Mouse (Mus musculus) natural killer cell, adult 2 months (primary cell): ENCODE measurements around the gene Bcl3.

Experiments
- DNase-seq, 2 experiments: peaks; one replicate each; pipeline ENCODE4 v3.0.0; 2022; ENCODE audit warnings: low spot score in 2 of 2

Gene Bcl3

DNA sequence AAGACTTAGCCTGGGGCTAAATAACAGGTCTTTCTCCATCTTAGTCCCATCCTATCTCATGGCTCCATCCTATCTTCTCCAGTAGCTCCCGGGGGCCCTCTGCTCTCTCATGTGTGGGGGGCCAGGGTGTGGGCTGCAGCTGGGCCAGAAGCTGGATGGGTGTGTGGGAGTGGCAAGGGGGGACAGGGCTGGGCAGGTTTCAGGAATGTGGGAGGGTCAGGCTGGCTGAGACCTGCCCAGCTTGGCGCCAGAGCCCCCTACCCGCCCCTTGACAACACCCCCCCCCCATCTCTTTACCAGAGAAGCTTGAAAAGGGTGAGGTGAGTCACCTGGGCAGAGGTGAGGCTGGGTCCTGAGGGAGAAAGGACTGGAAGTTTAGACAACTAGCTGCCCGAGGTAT is 53.6 kb downstream of the Bcl3 start:
- no peak for DNase-seq

DNA sequence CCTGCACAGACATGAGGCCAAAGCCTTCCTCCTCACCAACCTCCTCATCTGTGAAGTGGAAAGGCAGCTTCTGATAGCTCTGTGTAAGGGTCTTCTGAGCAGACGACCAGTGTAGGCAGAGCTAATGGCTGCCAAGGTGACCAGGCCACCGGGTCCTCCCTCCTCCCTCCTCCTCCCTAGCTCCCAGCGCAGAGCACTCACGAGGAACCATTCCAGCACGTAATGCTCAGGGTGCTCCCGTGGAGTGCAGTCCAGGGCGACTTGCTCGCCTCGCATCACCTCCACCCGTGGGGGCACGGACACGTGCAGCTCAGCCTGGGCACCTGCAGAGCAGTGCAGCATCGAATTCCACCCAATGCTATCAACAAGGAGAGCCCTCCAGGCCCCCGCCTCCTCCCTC is 54.3 kb downstream of the Bcl3 start:
- no peak for DNase-seq

DNA sequence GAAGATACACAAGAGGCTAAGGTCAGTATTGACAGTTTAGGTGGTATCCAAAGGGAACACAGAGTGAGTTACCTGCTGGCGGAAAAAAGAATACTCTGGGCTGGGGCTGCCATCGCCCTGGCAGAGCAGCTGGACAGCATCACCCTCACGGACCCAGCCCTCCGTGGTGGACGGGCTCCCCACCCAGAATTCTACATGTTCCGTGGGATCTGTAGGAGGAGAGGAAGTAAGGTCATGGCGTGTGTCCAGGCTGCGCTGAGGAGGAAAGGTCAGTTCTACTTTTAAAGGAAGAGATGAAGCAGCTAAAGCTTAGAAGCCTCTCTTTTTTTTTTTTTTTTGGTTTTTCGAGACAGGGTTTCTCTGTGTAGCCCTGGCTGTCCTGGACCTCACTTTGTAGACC is 58.0 kb downstream of the Bcl3 start:
- DNase-seq = no peak

DNA sequence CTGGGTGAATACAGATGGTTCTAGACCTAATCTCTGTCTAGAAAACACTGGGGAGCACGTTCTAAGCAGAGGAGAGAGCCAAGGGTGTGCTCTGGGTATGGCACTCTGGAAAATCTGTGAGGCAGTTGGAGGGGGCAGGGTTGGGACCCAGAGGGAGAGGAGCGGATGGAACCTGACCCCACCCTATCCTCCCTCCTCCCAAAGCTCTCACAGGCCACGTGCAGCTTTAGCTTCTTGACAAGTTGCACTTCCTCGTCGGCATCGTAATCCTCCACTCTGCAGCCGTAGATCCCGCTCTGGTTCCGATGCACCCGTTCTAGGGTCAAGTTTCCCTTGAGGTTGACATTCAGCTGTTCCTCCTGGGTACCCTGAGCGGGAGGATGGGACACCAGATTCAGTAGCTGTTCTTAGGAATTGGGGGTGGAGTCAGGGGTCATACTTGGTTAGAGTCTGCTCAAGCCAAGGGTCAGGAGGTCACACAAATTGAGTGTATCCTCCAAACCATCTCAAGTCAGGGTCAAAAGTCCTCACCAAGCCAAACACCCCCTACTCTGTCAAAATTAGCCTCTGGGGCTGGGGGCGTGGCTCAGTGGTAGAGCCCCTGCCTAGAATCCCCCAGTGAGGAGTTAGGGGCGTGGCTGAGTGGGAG is 58.6 kb downstream of the Bcl3 start:
- no peak for DNase-seq

DNA sequence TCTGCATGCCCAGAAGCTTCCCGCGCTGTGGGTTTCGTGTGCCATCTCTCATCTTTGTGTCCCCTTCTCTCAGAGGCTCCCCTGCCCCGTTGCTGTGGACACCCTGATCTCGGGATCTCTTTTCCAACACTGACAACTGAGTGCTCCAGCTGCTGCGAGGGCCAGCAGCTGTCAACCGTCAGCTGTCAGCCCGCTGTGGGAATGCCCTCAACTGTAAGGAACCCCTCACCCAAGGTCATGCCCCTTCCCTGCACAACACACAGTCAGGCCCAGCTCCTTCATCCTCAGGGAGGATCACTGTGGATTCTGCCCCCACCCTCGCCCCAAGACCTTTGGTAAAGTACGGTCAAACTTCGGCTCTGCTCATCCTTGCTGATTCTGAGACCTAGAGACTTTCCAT is 60.3 kb downstream of the Bcl3 start:
- DNase-seq = no peak

DNA sequence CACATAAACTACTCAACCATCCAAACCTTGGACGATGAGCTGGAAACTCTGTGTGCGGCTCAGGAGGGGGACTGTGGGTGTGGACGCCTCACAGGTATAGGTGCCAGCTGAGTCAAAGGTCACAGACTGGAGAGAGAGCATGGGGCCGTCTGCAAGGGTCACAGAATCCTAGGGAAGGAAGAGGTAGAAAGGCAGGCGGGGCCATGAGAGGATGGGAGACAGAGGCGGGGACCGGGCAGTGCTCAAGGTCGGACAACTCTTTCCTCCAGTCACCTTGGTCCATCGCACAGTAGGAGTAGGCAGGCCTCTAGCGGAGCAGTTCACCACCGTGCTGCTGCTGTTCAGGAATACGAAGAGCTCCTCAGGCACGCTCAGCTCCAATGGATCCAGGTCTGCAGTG is 62.5 kb downstream of the Bcl3 start:
- DNase-seq = no peak

DNA sequence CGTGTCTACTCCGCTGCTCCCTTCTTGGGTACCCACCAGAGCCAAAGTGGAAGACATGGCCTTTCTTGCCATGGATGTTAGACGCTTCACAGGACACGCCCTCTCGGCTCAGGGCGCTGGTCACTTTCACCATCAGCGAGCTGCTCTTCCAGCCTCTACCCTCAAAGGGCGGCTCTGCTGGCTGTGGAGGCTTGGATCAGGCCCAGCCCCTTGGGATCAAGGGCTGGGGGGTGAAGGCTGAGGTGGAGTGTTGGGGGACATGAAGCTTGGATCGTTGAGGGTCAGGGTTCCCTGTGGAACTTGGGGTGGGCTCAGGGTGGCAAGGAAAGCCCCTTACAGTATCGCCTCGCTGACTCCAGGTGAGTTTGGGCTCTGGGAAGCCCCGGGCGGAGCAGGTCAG is 63.9 kb downstream of the Bcl3 start:
- DNase-seq = no peak
